Mouse (Mus musculus) heart, embryonic 11.5 days (tissue): ENCODE results near the gene Slc51a. TPM values are rescaled to one million over a fixed set of nuclear protein-coding genes. Genes with fewer than 3 reads are reported as not detected.

Experiments
- ATAC-seq: fragments of 200-750 bp; cut with Nextera tagmentation; replicated peaks from 2 replicates; pipeline ENCODE4 v1.8.0; 2017; ENCODE audit warnings: moderate library complexity; ENCODE audit not compliant: insufficient number of reproducible peaks, low FRiP score, low TSS enrichment
- H3K27ac ChIP-seq: fragments of 300-500 bp; sonication (generic); 2 replicates; pipeline ENCODE4 v1.5.1; 2014; ENCODE audit warnings: mild to moderate bottlenecking, low read depth, low read length
- H3K27me3 ChIP-seq: fragments of 300-500 bp; sonication (generic); 2 replicates; pipeline ENCODE4 v1.6.1; 2014; ENCODE audit warnings: mild to moderate bottlenecking, low read length, mixed read lengths; ENCODE audit not compliant: control insufficient read depth, insufficient read depth
- H3K36me3 ChIP-seq: fragments of 300-500 bp; sonication (generic); 2 replicates; pipeline ENCODE4 v1.6.1; 2014; ENCODE audit warnings: mild to moderate bottlenecking, low read length, moderate library complexity, mixed read lengths; ENCODE audit not compliant: control insufficient read depth, insufficient read depth
- H3K4me1 ChIP-seq: fragments of 300-500 bp; sonication (generic); 2 replicates; pipeline ENCODE4 v1.6.1; 2014; ENCODE audit warnings: low read length; ENCODE audit not compliant: control insufficient read depth, insufficient read depth
- H3K4me2 ChIP-seq: fragments of 300-500 bp; sonication (generic); 2 replicates; pipeline ENCODE4 v1.6.1; 2014; ENCODE audit warnings: mild to moderate bottlenecking, moderate library complexity
- H3K4me3 ChIP-seq: fragments of 300-500 bp; sonication (generic); 2 replicates; pipeline ENCODE4 v1.5.1; 2014; ENCODE audit warnings: low read depth, low read length
- H3K9ac ChIP-seq: fragments of 300-500 bp; sonication (generic); 2 replicates; pipeline ENCODE4 v1.6.1; 2014; ENCODE audit warnings: mild to moderate bottlenecking, low read depth, low read length, moderate library complexity
- H3K9me3 ChIP-seq: fragments of 300-500 bp; sonication (generic); replicated peaks from 2 replicates; pipeline ENCODE4 v1.6.1; 2016; ENCODE audit warnings: low read length; ENCODE audit not compliant: control insufficient read depth
- WGBS: fragments of 180-500 bp; shearing (Covaris S2); extraction: QIAGEN DNeasy Blood & Tissue Kit; methylation state at CpG from one replicate; pipeline ENCODE4 v1.1.7; 2014; ENCODE audit not compliant: insufficient replicate concordance; 5-methylcytosine and 5-hydroxymethylcytosine counted together
- polyA plus RNA-seq: library from polyadenylated mRNA; unstranded; fragments of >200 nt; fragmentation: Nextera tagmentation; extraction: Ambion mirVana; gene quantifications from 2 replicates; pipeline ENCODE4 v1.2.1, GENCODE M21; 2014

Gene Slc51a
- 3.2 and 3.8 TPM in 2 replicates for polyA plus RNA-seq

DNA sequence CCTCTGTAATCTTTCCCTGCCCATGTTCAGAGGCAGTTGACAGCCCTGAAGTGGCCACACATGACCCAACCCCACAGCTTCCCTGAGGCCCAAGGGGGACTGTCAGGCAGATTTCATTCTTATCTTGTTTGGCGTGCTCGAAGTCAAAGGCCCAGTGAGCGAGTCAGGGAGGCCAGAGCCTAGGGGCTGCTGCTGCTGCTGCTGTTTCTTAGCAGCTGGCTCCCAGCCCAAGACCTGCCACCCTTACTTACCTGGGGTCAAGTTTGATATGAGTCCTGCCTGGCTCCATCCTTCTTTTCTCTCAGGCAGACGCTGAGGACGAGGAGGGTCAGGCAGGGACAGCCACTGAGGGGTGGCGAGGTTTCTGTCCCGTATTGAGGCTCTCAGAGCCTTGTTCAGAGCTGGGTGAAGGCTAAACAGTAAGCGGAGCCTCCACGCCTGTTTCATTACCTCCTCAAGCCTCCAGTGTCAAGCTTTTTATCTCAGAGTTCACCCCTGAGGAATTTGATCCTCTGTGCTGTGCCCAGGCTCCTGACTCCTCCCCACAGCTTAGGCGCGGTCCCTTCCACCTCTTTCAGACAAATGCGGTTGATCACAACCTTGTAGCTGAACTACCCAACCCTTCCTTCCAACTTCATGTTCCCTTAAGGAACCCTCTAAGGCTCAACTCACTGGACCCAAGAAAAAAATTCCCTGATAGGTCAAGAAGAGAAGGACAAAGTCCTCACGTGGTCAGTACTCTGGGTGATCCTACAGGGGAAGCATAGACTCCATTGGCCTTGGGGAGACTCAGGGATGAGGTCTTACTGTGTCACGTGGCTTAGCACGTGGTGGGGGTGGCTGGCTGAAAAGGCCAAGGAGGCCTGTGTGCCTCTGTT is at the start of gene Slc51a:
Slc51a (minus strand) TSS at position 646 of the 878 bp plus-strand sequence.
- peak within 1 kb of the TSS; percentile 10; the same call in 1 of the 2 replicates for H3K4me3 ChIP-seq
- peaks cover 31% of the 10 kb centered on the region for H3K4me1 ChIP-seq
- peak; percentile 81 for ATAC-seq
- H3K27ac ChIP-seq: peak within 1 kb of the TSS; percentile 89
- H3K9me3 ChIP-seq: no peaks in the 10 kb centered on the region
- WGBS: 20% methylated on average over 15 of the region's 15 CpGs
- no peak within 1 kb of the TSS for H3K9ac ChIP-seq
- peak within 1 kb of the TSS; percentile 51 for H3K4me2 ChIP-seq
- H3K36me3 ChIP-seq: no peaks in the 10 kb centered on the region
- no peaks in the 10 kb centered on the region for H3K27me3 ChIP-seq

DNA sequence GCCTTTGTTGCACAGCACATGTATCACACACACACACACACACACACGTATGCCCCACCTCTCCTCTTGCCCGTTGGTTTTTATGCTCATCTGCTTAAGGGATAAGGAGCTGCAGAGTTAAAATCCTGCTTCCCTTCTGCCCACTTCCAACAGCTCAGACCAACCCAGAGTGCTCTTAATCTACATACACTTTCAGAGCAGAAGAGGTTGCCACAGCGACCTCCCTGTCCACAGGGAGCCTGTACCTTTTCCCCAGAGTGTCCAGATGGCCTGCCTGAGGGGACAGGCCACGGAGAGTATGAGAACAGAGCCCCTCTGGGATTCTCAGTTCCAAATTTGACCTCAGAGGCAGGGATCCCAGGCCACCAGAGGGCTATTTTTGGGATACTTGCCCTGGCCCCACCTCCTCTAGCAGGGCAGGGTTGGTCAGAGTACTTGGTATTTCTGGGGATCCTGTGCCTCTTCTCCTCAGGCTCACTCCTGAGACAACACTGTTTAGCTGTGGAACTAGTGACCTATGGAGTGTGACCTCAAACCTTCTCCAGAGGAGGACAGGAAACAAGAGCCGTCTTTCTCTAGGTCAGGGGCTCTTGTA is 47.6 kb upstream of the Slc51a start:
- Histone ChIP-seq H3K27me3 (no peaks in the 10 kb centered on the region), H3K4me1 (peaks cover 25% of the 10 kb centered on the region), H3K4me3 (no peak overlapping the region), H3K9ac (peak overlapping the region; percentile 29; the same call in 1 of the 2 replicates), H3K9me3 (no peaks in the 10 kb centered on the region), H3K27ac (peak overlapping the region; percentile 36; the same call in 1 of the 2 replicates), H3K4me2 (no peak overlapping the region), H3K36me3 (no peaks in the 10 kb centered on the region)
- WGBS: 27% methylated on average over 5 of the region's 5 CpGs
- no peak for ATAC-seq

DNA sequence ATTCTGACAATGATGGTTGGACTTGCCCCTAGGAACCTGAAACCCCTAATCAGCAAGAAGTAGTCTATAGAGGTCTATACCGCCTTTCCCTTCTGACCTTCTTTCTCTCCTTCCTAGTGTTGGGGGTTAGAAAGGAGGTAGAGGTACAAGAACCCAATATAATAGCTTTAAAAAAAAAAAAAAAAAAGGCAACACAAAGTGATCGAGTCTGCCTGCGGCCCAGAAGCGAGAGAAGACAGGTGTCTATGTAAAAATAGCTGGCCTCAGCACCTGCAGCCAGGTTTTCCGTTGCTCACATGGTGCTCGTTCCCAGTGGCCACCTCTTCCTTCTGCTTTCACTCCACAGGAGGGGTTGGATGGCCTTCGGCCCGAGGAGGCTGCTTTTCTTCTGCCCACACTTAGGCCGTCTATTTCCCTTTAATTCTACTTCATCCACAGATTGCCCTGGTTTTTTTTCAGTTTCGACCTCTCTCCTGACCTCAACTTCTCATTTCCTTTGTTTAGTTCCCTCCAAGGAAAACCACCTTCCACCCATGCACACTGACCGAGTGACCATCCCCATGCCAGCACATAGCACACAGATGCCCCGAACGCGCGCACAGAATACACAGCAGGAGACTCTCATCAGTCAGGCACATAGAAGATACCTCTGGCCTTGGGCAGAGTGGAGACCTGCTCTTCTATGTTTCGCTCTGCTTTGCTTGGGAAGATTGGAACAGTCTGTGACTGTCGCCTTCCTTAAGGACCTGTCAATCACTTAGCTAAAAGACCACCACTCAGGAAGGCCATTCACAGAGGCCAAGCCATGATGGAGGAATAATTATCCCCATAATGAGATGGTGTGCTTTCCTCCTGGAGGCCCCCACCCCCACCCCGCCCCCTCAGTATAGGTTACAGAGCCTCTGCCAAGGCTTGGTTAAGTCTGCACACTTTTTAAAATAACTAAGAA is 45.5 kb upstream of the Slc51a start:
- Histone ChIP-seq H3K4me3 (no peak overlapping the region), H3K9ac (no peak overlapping the region), H3K27me3 (no peaks in the 10 kb centered on the region), H3K4me2 (no peak overlapping the region), H3K4me1 (peaks cover 18% of the 10 kb centered on the region), H3K36me3 (no peaks in the 10 kb centered on the region), H3K9me3 (no peaks in the 10 kb centered on the region), H3K27ac (no peak overlapping the region)
- WGBS: 75% methylated on average over 18 of the region's 18 CpGs
- ATAC-seq: no peak

DNA sequence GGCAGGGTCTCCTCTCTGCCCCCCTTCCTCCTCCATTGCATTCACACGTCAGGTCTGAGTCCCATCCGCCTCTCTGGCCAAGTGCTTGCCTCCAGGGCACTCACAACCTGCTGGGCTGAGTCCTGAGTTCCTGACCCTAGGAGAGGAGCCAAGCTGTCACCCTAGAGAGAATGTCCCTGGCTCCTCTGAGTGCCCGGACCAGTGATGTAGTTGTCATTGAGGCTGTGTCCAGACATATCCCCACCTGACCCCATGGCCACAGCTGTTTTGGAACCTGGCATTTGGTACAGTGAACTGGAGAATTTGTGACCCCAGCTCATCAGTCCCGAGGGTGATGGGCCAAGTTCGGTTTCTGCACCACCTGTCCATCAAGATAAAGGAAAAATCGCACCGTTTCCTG is 39.2 kb upstream of the Slc51a start:
- peaks cover 14% of the 10 kb centered on the region for H3K4me1 ChIP-seq
- ATAC-seq: no peak
- no peak overlapping the region for H3K9ac ChIP-seq

DNA sequence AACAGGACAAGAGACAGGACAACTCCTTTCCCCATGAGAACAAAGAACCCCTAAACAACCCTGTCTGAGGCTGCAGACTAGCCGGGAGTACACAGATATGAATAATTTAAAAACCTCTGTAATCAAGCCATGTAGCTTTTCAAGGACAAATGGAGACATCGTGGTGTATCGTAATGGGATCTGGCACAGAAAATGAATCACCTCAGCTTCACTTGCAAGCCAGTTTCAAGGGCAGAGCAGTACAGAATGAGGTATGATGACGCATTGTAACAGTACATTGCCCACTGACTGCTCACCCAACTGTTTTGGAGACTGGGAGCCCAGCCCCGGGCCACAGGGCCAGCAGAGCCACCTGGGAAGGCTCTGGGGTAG is 36.6 kb upstream of the Slc51a start:
- no peaks in the 10 kb centered on the region for H3K9me3 ChIP-seq
- no peaks in the 10 kb centered on the region for H3K36me3 ChIP-seq
- no peak overlapping the region for H3K4me3 ChIP-seq
- 0 out of 2 replicates have a peak overlapping the region, but pooled peaks have one; percentile 29 for H3K27ac ChIP-seq
- no peak overlapping the region for H3K4me2 ChIP-seq
- H3K9ac ChIP-seq: no peak overlapping the region
- H3K27me3 ChIP-seq: no peaks in the 10 kb centered on the region
- no peak for ATAC-seq
- 84% methylated on average over 5 of the region's 5 CpGs for WGBS
- H3K4me1 ChIP-seq: peaks cover 14% of the 10 kb centered on the region

More for the DNA sequence above, 39.2 kb upstream of the Slc51a start:
- WGBS: 65% methylated on average over 7 of the region's 7 CpGs
- H3K36me3 ChIP-seq: no peaks in the 10 kb centered on the region
- no peak overlapping the region for H3K4me2 ChIP-seq
- H3K9me3 ChIP-seq: no peaks in the 10 kb centered on the region
- H3K27ac ChIP-seq: no peak overlapping the region
- H3K27me3 ChIP-seq: no peaks in the 10 kb centered on the region
- H3K4me3 ChIP-seq: no peak overlapping the region

DNA sequence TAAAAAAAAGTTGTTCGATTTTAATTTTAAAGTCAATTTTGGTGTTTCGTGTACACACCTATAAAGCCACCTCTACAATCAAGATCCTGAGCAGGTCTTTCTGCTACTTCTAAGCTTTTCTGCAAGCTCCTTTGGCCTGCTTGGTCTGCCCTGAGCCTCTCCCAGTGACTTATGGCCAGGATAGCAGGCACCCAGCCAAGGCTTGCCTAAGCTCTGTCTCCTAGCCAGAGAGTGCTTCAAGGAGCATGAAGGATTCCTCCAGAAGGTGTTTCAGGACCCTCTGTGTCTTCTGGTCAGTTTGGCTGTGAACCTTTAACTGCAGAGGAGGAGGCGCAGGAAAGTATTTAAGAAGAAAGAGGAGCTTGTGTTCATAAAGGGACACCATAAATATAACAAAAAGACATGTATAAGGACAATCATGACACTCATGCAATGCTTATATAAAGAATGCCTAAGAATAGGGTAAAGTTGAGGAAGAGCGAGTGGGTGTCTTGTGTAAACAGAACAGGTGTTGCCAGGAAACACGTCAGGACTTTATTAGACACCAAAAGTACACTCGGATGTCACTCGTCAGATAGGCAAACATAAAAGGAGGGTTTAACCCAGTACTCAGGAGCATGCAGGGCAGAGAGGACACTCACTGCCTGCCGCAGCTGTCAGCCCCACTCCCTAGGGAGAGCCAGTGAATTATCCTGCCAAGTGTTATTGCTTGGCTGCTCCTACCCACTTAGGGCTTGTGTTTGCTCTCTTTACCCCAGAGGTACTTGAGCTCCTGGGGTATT is 36.0 kb upstream of the Slc51a start:
- Histone ChIP-seq H3K27ac (0 out of 2 replicates have a peak overlapping the region, but pooled peaks have one; percentile 35), H3K36me3 (no peaks in the 10 kb centered on the region), H3K4me3 (no peak overlapping the region), H3K4me1 (peaks cover 14% of the 10 kb centered on the region), H3K9me3 (no peaks in the 10 kb centered on the region), H3K9ac (no peak overlapping the region), H3K4me2 (no peak overlapping the region), H3K27me3 (no peaks in the 10 kb centered on the region)
- no peak for ATAC-seq
- WGBS: 58% methylated on average over 8 of the region's 8 CpGs

DNA sequence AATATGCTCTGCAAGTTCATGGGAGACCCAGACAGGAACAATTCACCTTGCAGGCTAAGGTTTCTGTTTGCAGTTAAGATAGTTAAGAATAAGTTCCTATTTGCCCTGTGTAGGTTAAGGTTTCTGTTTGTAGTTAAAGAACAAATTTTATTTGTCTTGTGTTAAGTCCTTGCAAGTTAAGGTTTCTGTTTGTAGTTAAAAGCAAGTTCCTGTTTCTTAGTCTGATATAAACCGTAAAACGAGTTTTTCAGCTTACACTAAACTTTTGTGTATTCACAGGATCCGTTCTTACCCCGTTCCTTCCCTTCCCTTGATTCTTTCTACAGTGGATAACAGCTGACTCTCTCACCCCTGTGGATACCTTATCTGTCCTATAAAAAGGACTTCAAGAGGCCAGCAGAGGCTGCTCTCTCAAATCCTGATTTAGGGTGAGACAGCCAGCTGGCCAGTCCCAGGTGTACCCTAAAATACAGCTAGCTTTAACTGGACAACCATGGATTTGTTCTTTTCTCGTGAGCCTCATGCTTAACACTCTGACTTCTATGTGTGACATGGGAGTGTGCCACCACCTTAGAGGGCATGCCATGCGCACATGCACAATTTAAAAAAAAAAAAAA is 35.0 kb upstream of the Slc51a start:
- peak overlapping the region; percentile 29; the same call in 1 of the 2 replicates for H3K4me2 ChIP-seq

More for the DNA sequence above, 35.0 kb upstream of the Slc51a start:
- no peaks in the 10 kb centered on the region for H3K9me3 ChIP-seq
- H3K27ac ChIP-seq: peak overlapping the region; percentile 57; the same call in 1 of the 2 replicates
- ATAC-seq: no peak
- no peaks in the 10 kb centered on the region for H3K27me3 ChIP-seq
- peaks cover 14% of the 10 kb centered on the region for H3K4me1 ChIP-seq
- H3K9ac ChIP-seq: no peak overlapping the region
- no peak overlapping the region for H3K4me3 ChIP-seq
- 54% methylated on average over 6 of the region's 6 CpGs for WGBS
- H3K36me3 ChIP-seq: no peaks in the 10 kb centered on the region
